Mouse (Mus musculus): ENCODE measurements around the gene Nr1d1. TPM values are rescaled to one million over a fixed set of nuclear protein-coding genes. Genes with fewer than 3 reads are reported as not detected.

Nr1d1 gene
- polyA plus RNA-seq, 1 experiment, result 206 TPM

- no peak for TF ChIP-seq POLR2A (IDR thresholded peaks at IDR 0.05; ENCODE audit: low read depth, low read length)
- TF ChIP-seq CTCF (IDR thresholded peaks at IDR 0.05; ENCODE audit: extremely low read depth, insufficient read length, insufficient replicate concordance, low read depth, low read length), result no peak
- Histone ChIP-seq H3K27me3 (ENCODE audit: control insufficient read depth, insufficient read depth, low read length) (no peaks in the 10 kb centered on the region), H3K4me1 (ENCODE audit: control insufficient read depth, insufficient read depth, insufficient read length, low read length) (peaks cover 10% of the 10 kb centered on the region), H3K27ac (ENCODE audit: insufficient read depth, low read depth, low read length) (0 out of 2 replicates have a peak overlapping the region, but pooled peaks have one; percentile 7), H3K36me3 (ENCODE audit: control insufficient read depth, insufficient read depth, low read length) (peaks cover 67% of the 10 kb centered on the region), H3K4me3 (ENCODE audit: low read depth, low read length) (no peak overlapping the region)
- 72% methylated on average over 25 of the region's 25 CpGs for WGBS
These were observed 5.9 kb downstream of the Nr1d1 start for GRCm38 (mm10) chr11:98769007-98769954.

GRCm38 (mm10) chr11:98768127-98769006, 6.8 kb downstream of the Nr1d1 start:
- Histone ChIP-seq H3K4me3 (ENCODE audit: low read depth, low read length) (no peak overlapping the region), H3K36me3 (ENCODE audit: control insufficient read depth, insufficient read depth, low read length) (peaks cover 75% of the 10 kb centered on the region), H3K27me3 (ENCODE audit: control insufficient read depth, insufficient read depth, low read length) (no peaks in the 10 kb centered on the region), H3K4me1 (ENCODE audit: control insufficient read depth, insufficient read depth, insufficient read length, low read length) (peaks cover 14% of the 10 kb centered on the region), H3K27ac (ENCODE audit: insufficient read depth, low read depth, low read length) (no peak overlapping the region)
- 68% methylated on average over 39 of the region's 39 CpGs for WGBS
- TF ChIP-seq CTCF (IDR thresholded peaks at IDR 0.05; ENCODE audit: extremely low read depth, insufficient read length, insufficient replicate concordance, low read depth, low read length), result no peak
- no peak; the same call in 1 of the 2 replicates for TF ChIP-seq POLR2A (IDR thresholded peaks at IDR 0.05; ENCODE audit: low read depth, low read length)

- no peak overlapping the region for H3K27ac ChIP-seq (ENCODE audit: insufficient read depth, low read depth, low read length)
- 58% methylated on average over 4 of the region's 4 CpGs for WGBS
- H3K36me3 ChIP-seq (ENCODE audit: control insufficient read depth, insufficient read depth, low read length), result peaks cover 79% of the 10 kb centered on the region
- H3K27me3 ChIP-seq (ENCODE audit: control insufficient read depth, insufficient read depth, low read length), result no peaks in the 10 kb centered on the region
- H3K4me3 ChIP-seq (ENCODE audit: low read depth, low read length), result no peak overlapping the region
- no peak for TF ChIP-seq CTCF (IDR thresholded peaks at IDR 0.05; ENCODE audit: extremely low read depth, insufficient read length, insufficient replicate concordance, low read depth, low read length)
- TF ChIP-seq POLR2A (IDR thresholded peaks at IDR 0.05; ENCODE audit: low read depth, low read length), result no peak
- peaks cover 18% of the 10 kb centered on the region for H3K4me1 ChIP-seq (ENCODE audit: control insufficient read depth, insufficient read depth, insufficient read length, low read length)
These were observed 7.4 kb downstream of the Nr1d1 start for GRCm38 (mm10) chr11:98767713-98768112.

- TF ChIP-seq CTCF (IDR thresholded peaks at IDR 0.05; ENCODE audit: extremely low read depth, insufficient read length, insufficient replicate concordance, low read depth, low read length) (no peak), POLR2A (IDR thresholded peaks at IDR 0.05; ENCODE audit: low read depth, low read length) (peak; percentile 35; the same call in 1 of the 2 replicates)
- no peaks in the 10 kb centered on the region for H3K27me3 ChIP-seq (ENCODE audit: control insufficient read depth, insufficient read depth, low read length)
- H3K27ac ChIP-seq (ENCODE audit: insufficient read depth, low read depth, low read length), result no peak overlapping the region
- peaks cover 20% of the 10 kb centered on the region for H3K4me1 ChIP-seq (ENCODE audit: control insufficient read depth, insufficient read depth, insufficient read length, low read length)
- H3K4me3 ChIP-seq (ENCODE audit: low read depth, low read length), result no peak overlapping the region
- WGBS, result 74% methylated on average over 9 of the region's 9 CpGs
- H3K36me3 ChIP-seq (ENCODE audit: control insufficient read depth, insufficient read depth, low read length), result peaks cover 78% of the 10 kb centered on the region
These were observed 7.9 kb downstream of the Nr1d1 start for GRCm38 (mm10) chr11:98767276-98767675.

- TF ChIP-seq CTCF (IDR thresholded peaks at IDR 0.05; ENCODE audit: extremely low read depth, insufficient read length, insufficient replicate concordance, low read depth, low read length), result no peak
- no peak for TF ChIP-seq POLR2A (IDR thresholded peaks at IDR 0.05; ENCODE audit: low read depth, low read length)
- Histone ChIP-seq H3K4me1 (ENCODE audit: control insufficient read depth, insufficient read depth, insufficient read length, low read length) (peaks cover 20% of the 10 kb centered on the region), H3K27me3 (ENCODE audit: control insufficient read depth, insufficient read depth, low read length) (no peaks in the 10 kb centered on the region), H3K36me3 (ENCODE audit: control insufficient read depth, insufficient read depth, low read length) (peaks cover 75% of the 10 kb centered on the region), H3K4me3 (ENCODE audit: low read depth, low read length) (no peak overlapping the region), H3K27ac (ENCODE audit: insufficient read depth, low read depth, low read length) (no peak overlapping the region)
- WGBS, result 32% methylated on average over 5 of the region's 5 CpGs
These were observed 8.3 kb downstream of the Nr1d1 start for GRCm38 (mm10) chr11:98766816-98767215.

GRCm38 (mm10) chr11:98766346-98766745, 8.8 kb downstream of the Nr1d1 start:
- TF ChIP-seq CTCF (IDR thresholded peaks at IDR 0.05; ENCODE audit: extremely low read depth, insufficient read length, insufficient replicate concordance, low read depth, low read length) (no peak), POLR2A (IDR thresholded peaks at IDR 0.05; ENCODE audit: low read depth, low read length) (no peak)
- H3K4me1 ChIP-seq (ENCODE audit: control insufficient read depth, insufficient read depth, insufficient read length, low read length), result peaks cover 20% of the 10 kb centered on the region
- H3K36me3 ChIP-seq (ENCODE audit: control insufficient read depth, insufficient read depth, low read length), result peaks cover 75% of the 10 kb centered on the region
- no peaks in the 10 kb centered on the region for H3K27me3 ChIP-seq (ENCODE audit: control insufficient read depth, insufficient read depth, low read length)
- WGBS, result 16% methylated on average over 2 of the region's 2 CpGs
- H3K27ac ChIP-seq (ENCODE audit: insufficient read depth, low read depth, low read length), result no peak overlapping the region
- H3K4me3 ChIP-seq (ENCODE audit: low read depth, low read length), result no peak overlapping the region
